Mouse (Mus musculus) Muller cell, postnatal 12 days (primary cell): ENCODE measurements around the gene Lpcat4.

Experiments
- DNase-seq: peaks from one replicate; pipeline ENCODE4 v3.0.0-alpha.2; 2015; ENCODE audit errors: inconsistent ontology term

The Lpcat4 gene

GRCm38 (mm10) chr2:112239212-112239934, at the start of gene Lpcat4:
Gene Lpcat4 (plus strand): TSS chr2:112239468.
- DNase-seq = peak; percentile 88

- DNase-seq = peak; percentile 26
These were observed 42.4 kb upstream of the Lpcat4 start for GRCm38 (mm10) chr2:112196859-112197258.

GRCm38 (mm10) chr2:112203056-112203455, 36.2 kb upstream of the Lpcat4 start:
- peak; percentile 81 for DNase-seq

DNA sequence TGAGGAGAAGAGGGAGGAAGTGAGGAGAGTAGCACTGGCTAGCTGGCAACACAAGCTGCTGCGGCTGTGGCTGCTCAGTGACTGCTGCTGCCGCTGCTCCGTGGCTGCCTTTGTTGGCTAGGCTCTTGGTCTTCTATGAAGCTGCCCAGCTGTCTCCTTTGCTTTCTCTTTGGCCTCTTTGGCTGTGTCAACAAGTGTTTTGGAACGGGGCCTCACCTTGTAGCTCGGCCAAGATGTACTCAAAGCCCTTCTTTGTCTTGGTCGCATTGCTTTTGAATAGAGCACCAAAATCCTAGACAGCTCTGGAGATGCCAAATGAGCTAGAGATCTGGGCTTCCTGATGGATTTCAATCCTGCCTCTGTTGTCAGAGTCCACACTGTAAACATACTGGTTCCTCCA, 29.1 kb upstream of the Lpcat4 start:
- peak; percentile 97 for DNase-seq

- DNase-seq = no peak
These were observed 28.6 kb upstream of the Lpcat4 start for GRCm38 (mm10) chr2:112210699-112211098.

- DNase-seq = peak; percentile 32
These were observed 23.3 kb upstream of the Lpcat4 start for GRCm38 (mm10) chr2:112215977-112216376.

DNA sequence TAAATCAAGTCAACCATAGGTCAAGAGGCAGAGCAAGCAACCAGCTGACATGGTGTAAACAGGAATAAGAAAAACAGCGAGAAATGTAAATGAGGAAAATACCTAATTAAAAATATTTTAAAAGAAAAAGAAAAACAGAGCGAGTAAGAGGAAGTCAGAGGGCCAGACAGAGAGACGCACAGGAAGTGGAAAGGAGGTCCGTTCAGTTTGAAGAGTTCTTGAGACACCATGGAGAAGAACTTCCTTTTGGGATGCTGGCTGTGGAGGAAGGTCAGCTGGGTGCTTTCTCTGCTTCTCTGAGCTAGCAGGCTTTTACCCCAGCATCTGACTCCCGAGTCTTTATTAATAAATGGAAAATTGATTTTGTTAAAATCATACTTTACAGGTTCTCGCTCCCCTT, 21.7 kb upstream of the Lpcat4 start:
- no peak for DNase-seq

DNA sequence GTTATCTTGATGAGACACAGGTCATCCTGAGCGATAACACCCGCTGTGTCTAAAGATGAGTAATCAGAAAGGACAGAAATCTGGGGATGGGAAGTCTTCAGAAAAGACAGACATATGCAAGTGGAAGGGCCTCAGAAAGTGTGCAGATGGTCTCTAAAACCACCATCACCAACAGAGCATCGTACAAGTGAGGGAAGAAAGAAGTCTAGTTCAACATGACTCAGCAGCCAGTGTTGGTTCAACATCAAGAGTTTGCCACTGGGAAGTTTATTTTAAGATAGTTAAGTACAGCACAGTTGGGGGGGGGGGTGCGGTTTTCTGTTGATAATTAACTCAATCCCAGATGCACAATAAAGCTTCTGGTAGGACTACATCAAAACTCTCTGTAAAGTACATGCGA, 18.4 kb upstream of the Lpcat4 start:
- DNase-seq = no peak

- no peak for DNase-seq
These were observed 16.7 kb upstream of the Lpcat4 start for GRCm38 (mm10) chr2:112222607-112223006.

GRCm38 (mm10) chr2:112224356-112224755, 14.9 kb upstream of the Lpcat4 start:
- DNase-seq = no peak

DNA sequence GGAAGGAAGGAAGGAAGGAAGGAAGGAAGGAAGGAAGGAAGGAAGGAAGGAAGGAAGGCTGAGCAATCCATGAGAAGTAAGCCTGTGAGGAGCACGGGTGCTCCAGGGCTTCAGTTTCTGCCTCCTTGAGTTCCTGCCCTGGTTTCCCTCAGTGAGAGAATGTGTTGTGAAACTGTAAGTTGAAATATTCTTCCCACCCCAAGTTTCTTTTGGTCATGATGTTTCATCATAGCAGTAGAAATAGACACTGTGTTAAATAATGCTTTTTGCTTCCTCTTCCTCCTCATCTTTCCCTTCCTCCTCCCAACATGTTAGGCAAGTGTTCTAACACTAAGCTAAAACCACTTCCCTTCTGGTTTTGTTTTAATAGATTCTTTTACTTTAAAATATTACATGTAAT, 6.6 kb upstream of the Lpcat4 start:
- no peak for DNase-seq

DNA sequence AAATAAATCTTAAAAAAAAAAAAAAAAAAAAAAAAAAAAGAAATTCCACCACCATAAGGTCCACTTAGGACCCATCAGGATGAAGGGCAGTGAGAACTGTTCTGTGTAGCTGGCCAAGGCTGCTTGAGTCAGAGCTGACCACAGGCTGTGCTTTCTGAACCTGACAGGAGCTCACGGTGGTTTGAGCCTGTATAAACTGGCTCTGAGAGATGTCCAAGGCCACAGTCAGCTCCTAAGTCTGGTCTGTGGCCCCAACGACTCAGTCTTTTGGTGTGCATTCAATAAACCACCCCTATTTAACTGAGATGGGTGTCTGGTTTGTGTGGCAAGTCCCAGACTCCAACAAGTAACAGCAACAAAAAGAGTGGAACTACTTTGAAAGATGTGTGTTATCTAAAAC, 2.6 kb upstream of the Lpcat4 start:
- no peak for DNase-seq

- DNase-seq = no peak
These were observed 1.3 kb upstream of the Lpcat4 start for GRCm38 (mm10) chr2:112238006-112238405.

GRCm38 (mm10) chr2:112239935-112240721, 860 bp downstream of the Lpcat4 start:
- peak; percentile 32 for DNase-seq

GRCm38 (mm10) chr2:112241787-112242186, 2.5 kb downstream of the Lpcat4 start:
- no peak for DNase-seq

DNA sequence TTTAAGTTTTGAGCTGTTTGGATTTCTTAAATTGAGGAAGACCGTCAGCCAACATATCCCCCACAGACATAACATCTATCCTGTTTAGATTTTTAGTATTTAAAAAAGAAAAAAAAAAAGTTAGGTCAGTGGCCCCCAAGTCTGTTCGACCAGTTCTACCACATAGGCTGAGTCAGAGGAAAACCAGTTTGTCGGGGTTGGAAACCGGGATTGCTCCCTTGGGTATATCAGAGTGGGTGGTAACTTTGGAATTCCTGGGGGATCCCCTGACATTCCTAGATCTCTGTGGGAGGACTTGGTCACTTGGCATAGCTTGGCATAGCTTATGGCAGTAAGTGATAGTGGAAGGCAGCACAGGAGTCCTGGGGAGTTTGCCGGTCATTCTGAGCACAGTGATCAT, 6.0 kb downstream of the Lpcat4 start:
- DNase-seq = no peak

- DNase-seq = no peak
These were observed 6.9 kb downstream of the Lpcat4 start for GRCm38 (mm10) chr2:112246193-112246592.

DNA sequence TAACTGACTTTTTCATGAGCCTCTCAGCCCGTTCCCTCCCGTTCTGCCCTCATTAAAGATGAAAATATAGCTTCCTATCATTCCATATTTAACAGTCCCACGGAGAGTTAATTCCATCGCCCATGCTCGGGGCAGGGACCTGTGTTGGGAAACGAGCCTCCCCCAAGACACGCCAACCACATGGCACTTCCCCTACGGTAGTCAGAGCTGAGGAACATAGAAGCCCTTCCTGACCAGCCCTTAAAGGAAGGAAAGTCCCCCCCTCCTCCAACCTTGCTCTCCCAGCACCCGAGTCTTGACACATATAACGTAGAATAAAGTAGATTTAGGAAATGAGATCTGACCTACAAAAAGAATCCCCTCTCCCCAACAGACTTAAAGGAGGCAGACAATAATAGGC, 8.1 kb downstream of the Lpcat4 start:
- no peak for DNase-seq

DNA sequence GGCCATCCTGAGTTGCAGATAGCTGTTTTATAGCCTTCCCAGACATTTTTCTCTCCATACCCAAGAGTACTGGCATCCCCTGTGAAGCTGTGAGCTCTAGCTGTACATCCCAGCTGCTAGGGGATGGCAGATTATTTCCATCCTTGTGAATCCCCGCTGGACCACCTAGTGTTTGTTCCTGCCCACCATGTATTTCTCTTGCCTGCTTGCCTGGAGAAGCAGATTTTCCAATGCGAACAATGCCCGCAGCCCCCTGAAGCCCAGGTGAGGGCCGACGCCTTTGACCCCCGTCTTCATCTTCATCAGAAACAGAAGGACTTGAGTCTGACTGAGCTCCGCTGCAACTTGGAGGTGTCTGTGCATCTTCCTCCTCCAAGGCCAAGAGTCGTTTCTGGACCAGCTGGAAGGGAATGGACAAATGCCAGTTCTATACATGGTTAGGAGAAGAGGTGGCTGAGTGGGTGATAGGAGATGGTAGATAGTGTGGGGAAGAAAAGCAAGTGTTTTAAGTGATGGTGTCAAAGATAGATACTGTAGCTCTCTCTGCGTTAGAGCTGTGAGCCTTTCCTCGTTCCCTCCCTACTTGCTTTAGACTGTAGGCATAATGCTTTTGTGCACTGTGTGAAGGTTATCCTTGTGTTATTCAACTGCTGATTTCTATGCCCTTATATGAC, 10.6 kb downstream of the Lpcat4 start:
- DNase-seq = no peak

- no peak for DNase-seq
These were observed 15.6 kb downstream of the Lpcat4 start for GRCm38 (mm10) chr2:112254675-112255515.

DNA sequence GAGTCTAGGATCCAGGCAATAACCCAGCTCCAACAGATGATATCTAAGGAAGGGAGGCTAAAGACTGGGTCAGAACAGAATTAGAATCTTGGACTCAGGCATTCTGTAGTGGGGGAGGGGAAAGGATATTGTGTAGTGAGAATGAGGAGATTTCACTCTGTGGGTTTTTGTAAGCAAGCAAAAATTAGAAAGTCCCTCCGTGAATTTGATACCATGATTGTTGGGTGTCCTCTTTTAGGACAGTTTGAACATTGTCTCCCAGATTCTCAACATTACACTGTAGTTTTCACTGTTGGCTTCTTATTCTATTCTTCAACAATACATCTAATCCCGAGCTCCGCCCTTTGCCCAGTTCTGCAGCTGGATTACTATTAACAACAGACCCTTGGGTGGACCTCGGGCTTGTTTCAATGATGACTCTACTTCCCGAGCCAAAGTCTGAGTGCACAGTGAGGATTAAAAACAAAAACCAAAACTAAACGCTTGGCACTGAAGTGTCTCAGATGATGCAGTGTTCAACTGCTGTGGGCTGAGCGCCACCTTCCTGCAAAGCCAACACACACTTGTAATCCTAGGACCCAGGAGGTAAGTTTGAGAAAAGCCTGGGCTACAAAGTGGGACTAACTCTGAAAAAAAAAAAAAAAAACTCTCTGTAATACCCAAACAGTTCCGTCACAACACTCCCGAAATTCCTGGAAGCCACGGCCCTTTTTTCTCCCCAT, 20.1 kb downstream of the Lpcat4 start, which contains the start of gene Nutm1:
Nutm1 (minus strand) TSS at position 51 of the 722 bp plus-strand sequence.
- no peak for DNase-seq
